Mouse (Mus musculus) adrenal gland, adult 18-20 months (tissue): ENCODE measurements around the gene Tmprss3. TPM values are rescaled to one million over a fixed set of nuclear protein-coding genes. Genes with fewer than 3 reads are reported as not detected.

Experiments used
- DNase-seq, 2 experiments: peaks; one replicate each; pipeline ENCODE4 v3.0.0; 2021 to 2022; ENCODE audit warnings: low spot score in 2 of 2
- total RNA-seq, 2 experiments: library from RNA; stranded (reverse); gene quantifications; 1 replicate in 1 of 2; 2 replicates in 1 of 2; pipeline ENCODE4 v1.2.3; 2021

Tmprss3 gene
- total RNA-seq, 2 experiments from 2014 or later, result not detected

- DNase-seq, result no peak
These were observed 2.5 kb downstream of the Tmprss3 start for GRCm38 (mm10) chr17:31196283-31196682.

DNA sequence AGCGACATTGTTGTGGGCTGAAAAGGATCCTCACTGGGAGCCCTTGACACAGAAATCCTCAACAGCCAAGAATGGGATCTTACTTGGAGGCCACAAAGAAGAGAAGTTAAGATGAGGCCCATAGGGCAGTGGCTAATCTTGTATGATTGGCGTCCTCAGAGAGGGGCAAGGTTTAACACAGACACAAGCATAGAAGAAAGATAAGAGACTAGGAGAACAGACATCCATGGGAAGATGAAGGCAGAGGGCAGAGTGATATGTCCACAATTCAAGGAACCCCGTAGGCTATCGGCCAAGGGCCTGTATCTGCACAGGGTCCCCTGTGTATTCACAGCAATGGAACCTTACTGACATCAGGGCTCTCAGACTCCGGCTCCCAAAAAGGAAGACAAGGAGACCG is 3.6 kb downstream of the Tmprss3 start:
- no peak for DNase-seq

DNA sequence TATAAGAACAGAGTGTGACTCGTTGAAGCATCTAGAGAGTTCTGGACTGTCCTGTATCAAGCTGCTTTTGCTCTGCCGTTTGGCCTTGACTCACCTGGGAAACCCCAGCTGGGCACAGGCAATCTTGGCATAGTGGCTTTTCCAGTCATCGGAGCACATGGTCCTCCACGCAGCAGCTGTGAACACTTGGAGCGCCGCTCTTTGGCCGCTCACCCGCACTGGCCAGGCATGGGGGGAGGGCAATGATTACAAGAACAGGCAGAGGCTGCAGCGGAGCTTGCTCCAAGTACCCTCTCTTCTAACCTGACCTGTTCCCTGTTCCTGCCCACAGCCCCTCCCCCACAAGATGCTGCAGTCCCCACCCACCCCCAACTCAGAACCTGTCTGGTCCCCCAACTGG is 5.4 kb downstream of the Tmprss3 start:
- no peak for DNase-seq

- no peak for DNase-seq
These were observed 6.1 kb downstream of the Tmprss3 start for GRCm38 (mm10) chr17:31192663-31193062.

DNA sequence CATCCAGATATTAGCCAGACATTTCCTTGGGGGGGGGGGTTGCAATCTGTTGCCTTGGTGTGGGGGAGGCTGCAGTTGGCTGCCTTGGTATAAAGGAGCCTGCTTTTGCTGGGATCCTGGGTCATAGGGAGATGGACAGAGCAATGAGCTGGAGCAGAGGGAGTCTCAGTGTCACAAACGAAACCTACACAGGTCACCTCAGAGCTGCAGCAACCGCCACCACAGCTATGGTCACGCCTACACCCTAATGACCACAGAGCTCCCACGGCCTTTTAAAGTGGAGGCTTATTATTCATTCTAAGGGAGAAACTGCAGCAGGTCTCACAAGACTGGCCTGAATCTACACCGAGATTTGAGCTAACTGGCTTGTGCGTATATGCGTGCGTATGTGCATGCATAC is 7.0 kb downstream of the Tmprss3 start:
- no peak for DNase-seq

- peak; percentile 54 to 59 for DNase-seq
These were observed 11.4 kb downstream of the Tmprss3 start for GRCm38 (mm10) chr17:31187370-31187769.

DNA sequence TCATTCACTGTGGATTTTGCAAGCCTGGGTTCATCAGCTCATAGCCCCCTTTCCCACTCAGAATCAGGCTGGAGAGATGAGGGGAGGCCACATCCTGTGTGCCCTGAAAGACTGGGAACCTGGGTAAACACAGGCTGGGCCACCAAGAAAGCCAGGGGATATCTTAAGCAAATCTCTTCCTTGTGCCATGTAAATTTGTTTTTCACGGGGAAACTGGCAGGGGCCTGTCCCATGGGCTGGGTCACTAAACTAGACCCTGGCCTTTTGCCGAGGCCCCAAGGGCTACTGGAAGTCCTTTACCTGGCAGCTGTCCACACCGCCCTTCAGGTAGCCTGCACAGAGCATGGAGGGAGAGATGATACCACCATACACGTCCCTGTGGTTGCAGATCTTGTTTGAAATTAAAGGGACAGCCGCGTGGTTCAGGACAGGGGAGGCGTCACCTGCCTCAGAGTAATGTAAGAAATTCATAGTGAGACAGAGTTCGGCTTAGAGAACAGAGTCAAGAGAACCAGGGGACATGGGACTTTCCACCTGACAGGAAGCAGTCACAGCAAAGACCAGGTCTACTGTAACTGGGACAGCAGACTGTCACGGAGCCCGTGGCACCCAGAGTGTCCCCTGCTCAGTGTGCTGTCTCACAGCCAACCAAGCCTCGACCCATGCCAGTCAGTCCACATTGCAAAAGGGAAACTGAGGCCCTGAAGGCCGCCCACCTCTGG is 14.3 kb downstream of the Tmprss3 start:
- DNase-seq, result no peak

DNA sequence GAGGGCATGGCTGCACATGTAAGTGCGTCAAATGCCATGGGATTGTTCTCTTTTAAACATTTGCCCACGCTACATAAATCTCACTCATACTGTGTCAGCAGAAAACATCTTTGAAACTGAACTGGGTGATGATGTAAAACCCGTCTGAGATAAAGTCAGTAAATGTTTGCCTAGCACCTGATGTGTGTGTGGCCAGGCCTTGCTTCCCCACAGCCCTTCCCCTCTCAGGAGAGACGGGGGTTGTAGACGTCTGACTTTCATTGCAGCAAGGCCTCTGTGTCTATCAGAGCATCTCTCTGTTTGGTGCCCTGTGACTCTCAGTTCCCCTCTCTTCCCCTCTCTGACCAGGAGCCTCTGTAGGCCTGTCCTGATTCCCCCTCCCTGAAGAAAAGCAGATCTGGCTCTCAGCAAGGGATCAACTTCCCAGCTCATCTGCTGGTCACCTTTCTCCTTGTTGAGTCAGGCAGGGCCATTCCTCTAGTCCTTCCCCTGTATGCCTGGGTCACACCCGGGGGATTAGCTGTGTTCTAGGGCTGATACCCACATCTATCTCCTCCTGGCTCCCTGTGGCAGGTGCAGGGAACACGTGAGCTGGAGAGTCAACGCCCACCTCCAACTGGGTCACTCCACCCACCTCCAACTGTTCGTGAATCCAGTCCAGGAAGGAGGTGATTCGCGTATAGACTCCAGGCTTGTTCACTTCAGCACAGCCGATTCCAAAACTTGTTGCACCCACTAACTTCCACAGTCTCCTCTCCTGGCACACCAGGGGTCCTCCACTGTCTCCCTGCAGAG is 15.4 kb downstream of the Tmprss3 start:
- no peak for DNase-seq

DNA sequence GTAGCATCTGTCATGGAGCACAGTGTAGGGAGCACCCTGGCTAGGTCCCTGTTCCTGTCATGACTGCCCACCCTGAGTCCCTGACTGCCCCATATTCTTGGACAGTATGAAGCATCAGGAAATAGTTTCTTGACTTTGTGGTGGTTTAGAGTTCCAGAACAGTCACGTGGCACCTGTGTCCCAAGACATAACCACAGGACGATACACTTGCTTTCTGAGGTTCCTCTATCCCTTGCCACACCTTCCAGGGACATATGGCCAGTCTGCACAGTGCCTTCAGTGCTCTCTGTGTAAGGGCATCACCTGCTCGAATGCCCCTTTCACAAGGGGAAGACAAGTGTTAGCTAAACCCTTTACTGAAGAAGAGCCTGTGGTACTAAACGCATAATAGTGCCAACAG is 17.3 kb downstream of the Tmprss3 start:
- no peak for DNase-seq

DNA sequence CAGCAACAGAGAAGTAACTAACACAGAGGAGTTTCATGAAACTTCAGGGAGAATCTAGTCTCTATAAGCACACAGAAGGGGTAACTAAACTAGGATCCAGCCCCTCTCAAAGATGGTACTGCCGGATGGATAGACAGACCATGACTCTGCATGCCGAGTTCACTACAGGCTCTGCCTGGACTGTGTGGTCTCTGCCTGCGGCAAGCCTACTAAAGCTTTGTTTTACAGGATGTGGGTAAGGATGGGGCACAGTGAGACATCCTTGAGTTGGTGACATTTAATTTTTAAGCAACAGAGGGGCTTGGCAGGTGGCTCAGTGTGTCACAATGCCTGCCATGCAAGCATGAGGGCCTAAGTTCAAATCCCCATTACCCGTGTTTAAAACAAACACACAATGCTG is 22.5 kb downstream of the Tmprss3 start:
- DNase-seq, result no peak

- no peak for DNase-seq
These were observed 29.0 kb downstream of the Tmprss3 start for GRCm38 (mm10) chr17:31169796-31170195.

DNA sequence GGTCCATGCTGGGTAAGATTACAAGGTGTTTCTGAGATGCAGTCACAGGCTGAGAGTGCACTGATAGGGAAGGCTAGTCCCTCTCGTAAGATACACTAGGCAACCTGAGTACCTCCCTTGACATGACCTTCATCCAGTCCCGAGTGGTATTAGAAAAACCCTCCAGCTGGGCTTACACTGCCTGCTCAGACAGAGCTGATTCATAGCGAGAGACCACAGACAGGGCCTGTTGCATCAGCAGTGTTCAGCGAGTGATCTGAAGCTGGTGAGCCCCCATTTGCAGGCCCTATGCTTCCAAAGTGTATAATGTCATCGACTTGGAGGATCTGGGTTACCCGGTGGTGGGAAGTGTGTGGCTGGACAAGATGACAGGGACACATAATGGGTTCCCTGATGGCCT is 33.6 kb downstream of the Tmprss3 start, which contains the start of gene Tff1:
Gene Tff1 (minus strand): TSS at position 151 of the 400 bp plus-strand sequence.
- DNase-seq, result no peak

DNA sequence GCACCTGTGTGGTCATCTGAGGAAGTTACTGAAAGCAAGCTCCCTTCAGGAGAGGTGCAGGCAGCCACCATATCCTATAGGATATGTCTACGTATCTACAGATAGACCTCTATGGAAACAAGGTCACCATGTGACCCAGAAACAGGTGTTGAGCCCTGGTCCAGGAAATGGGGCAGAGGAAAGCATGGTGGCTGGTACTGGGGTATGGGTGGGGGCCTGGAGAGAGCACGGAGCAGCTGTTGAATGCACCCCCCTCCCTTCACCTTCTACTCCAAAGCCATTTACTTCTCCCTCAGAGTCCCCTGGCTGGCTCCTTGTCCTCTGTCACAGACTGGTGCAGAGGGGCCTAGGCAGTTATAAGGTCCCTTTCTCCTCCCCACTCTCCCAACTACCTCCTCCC is 35.0 kb downstream of the Tmprss3 start:
- DNase-seq, result no peak

GRCm38 (mm10) chr17:31162607-31163006 is 36.2 kb downstream of the Tmprss3 start:
- DNase-seq, result no peak

DNA sequence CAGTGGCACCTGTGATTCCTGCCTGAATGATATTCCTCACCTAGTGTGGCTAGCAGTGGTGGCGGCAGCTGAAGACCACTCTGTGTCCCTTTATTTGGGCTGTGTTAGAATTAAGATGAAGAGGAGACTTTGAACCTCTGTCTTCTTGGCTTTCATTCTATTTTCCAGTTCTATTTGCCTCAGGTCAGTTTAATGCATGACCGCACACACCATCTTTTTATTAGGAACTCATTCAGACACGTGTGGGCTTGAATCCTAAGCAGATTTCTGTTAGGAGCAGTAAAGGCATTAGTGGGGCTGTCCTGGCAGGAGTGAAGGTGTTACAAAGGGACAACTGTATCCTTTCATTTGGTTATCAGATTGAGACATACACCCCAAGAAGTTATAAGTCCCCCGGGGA is 38.5 kb downstream of the Tmprss3 start:
- DNase-seq, result no peak

DNA sequence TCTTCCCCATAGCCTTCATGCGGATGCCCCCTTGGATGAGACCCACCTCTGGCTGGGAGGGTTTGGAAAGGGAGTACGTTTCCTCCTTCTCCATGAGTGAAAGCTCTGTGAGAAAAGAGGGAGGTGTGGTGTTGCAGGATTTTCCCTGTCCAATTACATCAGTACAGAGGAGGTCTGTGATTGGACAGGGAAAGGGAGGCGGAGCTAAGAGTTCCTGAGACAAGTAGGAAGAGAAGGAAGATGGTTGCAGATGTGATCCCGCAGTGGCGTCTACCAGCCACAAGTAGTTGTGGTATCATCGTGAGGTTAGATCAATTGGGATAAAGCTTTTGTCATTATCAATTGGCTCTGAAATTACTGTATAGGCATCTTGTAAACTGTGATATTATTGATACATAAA is 40.9 kb downstream of the Tmprss3 start:
- no peak for DNase-seq

DNA sequence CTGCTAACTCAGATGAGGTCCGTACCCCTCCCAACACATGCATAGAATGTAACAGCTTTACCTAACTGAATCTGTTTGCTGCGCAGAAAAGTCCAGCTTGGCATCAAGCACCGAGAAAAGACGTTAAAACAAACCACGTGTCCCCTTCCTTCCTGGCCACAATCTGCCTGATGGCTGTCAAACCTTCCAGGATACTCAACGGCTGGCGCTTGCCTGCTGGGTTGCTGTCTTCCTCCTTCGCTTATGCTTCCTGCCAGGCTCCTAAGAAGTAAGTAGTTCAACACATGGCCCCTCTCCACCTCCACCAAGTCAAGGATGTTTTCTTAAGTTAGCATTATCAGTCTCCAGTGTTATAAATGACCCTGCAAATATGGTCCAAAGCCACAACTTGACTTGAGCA is 45.0 kb downstream of the Tmprss3 start:
- no peak for DNase-seq

GRCm38 (mm10) chr17:31152966-31153499 is 45.7 kb downstream of the Tmprss3 start:
- DNase-seq, result no peak

GRCm38 (mm10) chr17:31152512-31152911 is 46.3 kb downstream of the Tmprss3 start:
- DNase-seq, result no peak

DNA sequence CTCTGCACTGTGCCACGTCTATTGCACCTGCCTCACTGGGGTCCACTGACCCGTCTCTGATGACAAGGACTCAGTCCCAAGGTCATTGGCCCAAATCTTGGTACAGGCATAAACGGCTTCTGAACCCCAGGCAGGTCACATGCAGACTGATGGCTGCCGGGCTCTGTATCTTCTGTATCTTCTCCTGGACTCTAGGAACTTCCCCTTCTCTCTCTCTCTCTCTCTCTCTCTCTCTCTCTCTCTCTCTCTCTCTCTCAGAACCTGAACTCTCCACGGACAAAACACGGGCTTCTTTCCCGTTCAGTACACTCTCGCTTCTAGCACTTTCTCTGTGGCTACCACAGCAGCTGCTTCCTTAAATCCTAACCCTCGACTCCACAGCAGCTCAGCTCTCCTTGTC is 52.8 kb downstream of the Tmprss3 start:
- no peak for DNase-seq

GRCm38 (mm10) chr17:31144040-31145037 is 54.4 kb downstream of the Tmprss3 start, which contains the start of gene Tff2:
TSS of gene Tff2 (minus strand) at chr17:31144282.
- DNase-seq, result no peak
